Mouse (Mus musculus): ENCODE results near the gene Stat6.

GRCm38 (mm10) chr10:127666501-127667268 lies 23.9 kb downstream of the Stat6 start, which contains the start of gene Nemp1:
- TF ChIP-seq CTCF (IDR thresholded peaks at IDR 0.05; ENCODE audit: borderline replicate concordance, extremely low read depth, insufficient read depth, insufficient read length) = no peak
- TF ChIP-seq POLR2A (IDR thresholded peaks at IDR 0.05; ENCODE audit: borderline replicate concordance, extremely low read depth, insufficient read depth, insufficient read length, poor library complexity, severe bottlenecking) = 0 out of 2 replicates have a peak, but pooled peaks have one; percentile 10

All from brain, embryonic 14.5 days (tissue).